ENCODE assay signal across 8 mouse cellular contexts in genomic region chr11:42067788-42068187, GRCm38 (mm10).
DNase-seq lines count a peak whose midpoint lies in the region; ATAC-seq and TF ChIP-seq lines count a peak whose summit lies in the region.

No protein-coding gene starts in this region.

- H3K27me3 ChIP-seq in kidney, adult 2 months (replicated peaks; ENCODE audit: control insufficient read depth, insufficient read depth, low read length) = no peaks in the 10 kb centered on the region
- H3K27me3 ChIP-seq in stomach, postnatal 0 days (ENCODE audit: control insufficient read depth, insufficient read depth, low read length) = no peaks in the 10 kb centered on the region

- TF ChIP-seq EP300 in stomach, postnatal 0 days (optimal IDR thresholded peaks at IDR 0.05) = no peak

- no peaks in the 10 kb centered on the region for H3K4me1 ChIP-seq in kidney, adult 2 months (ENCODE audit: control insufficient read depth, insufficient read depth, low read length)
- H3K4me1 ChIP-seq in stomach, postnatal 0 days (replicated peaks; ENCODE audit: control insufficient read depth, insufficient read depth) = no peaks in the 10 kb centered on the region

- H3K4me2 ChIP-seq in stomach, postnatal 0 days (replicated peaks; ENCODE audit: low read depth) = no peak overlapping the region

- DNase-seq in gastrocnemius, postnatal 10 days = peak; percentile 4
- no peak for DNase-seq in gastrocnemius, adult 18-20 months (ENCODE audit: low spot score)
- peak; percentile 11 for DNase-seq in Muller cell, postnatal 12 days (ENCODE audit: inconsistent ontology term)
- DNase-seq in embryo, embryonic 11.5 days (ENCODE audit: low read depth, low spot score) = peak; percentile 16
- DNase-seq in kidney, adult 2 months = peak; percentile 31
- DNase-seq in left cerebral cortex, postnatal 36 days (ENCODE audit: low spot score in 2 of 2) = peak; percentile 35 to 38
- peak; percentile 23 for DNase-seq in stomach, postnatal 0 days (ENCODE audit: low spot score)
- no peak for DNase-seq in lung, postnatal 36 days

- intact Hi-C loops in left cerebral cortex, postnatal 36 days (cut with DNase I) = loop anchor here (2.0 to 10.0 kb wide), 3 partner anchors 633 to 1141 kb away; no protein-coding TSS in a partner anchor

- H3K9ac ChIP-seq in stomach, postnatal 0 days (ENCODE audit: low read length) = no peak overlapping the region

- 7% methylated on average over 5 of the region's 5 CpGs for WGBS in kidney, adult 2 months
- 6% methylated on average over 5 of the region's 5 CpGs for WGBS in stomach, postnatal 0 days

- H3K9me3 ChIP-seq in stomach, postnatal 0 days (ENCODE audit: control insufficient read depth, low read length) = no peaks in the 10 kb centered on the region

- ATAC-seq in stomach, postnatal 0 days (ENCODE audit: low FRiP score, low TSS enrichment) = no peak

- H3K27ac ChIP-seq in kidney, adult 2 months (ENCODE audit: insufficient read depth, low read depth, low read length) = no peak overlapping the region
- no peak overlapping the region for H3K27ac ChIP-seq in stomach, postnatal 0 days (replicated peaks)

- no peaks in the 10 kb centered on the region for H3K36me3 ChIP-seq in kidney, adult 2 months (ENCODE audit: control insufficient read depth, insufficient read depth, low read length)
- no peaks in the 10 kb centered on the region for H3K36me3 ChIP-seq in stomach, postnatal 0 days (ENCODE audit: control insufficient read depth, insufficient read depth, low read length)

- H3K4me3 ChIP-seq in kidney, adult 2 months (ENCODE audit: insufficient read depth, low read depth, low read length) = no peak overlapping the region
- H3K4me3 ChIP-seq in stomach, postnatal 0 days (ENCODE audit: low read depth, low read length) = no peak overlapping the region

- no peak for TF ChIP-seq POLR2A in kidney, adult 2 months (IDR thresholded peaks at IDR 0.05; ENCODE audit: low read depth, low read length)

- TF ChIP-seq CTCF in kidney, adult 2 months (conservative IDR thresholded peaks at IDR 0.05; ENCODE audit: insufficient read depth, insufficient read length, low read depth, low read length) = peak; percentile 47
- peak; percentile 74 for TF ChIP-seq CTCF in stomach, postnatal 0 days (IDR thresholded peaks at IDR 0.05; ENCODE audit: low read depth)

Comparison
In these comparisons a context has a peak if more than half of its experiments do, and no peak if none do; other contexts are left out.
1. DNase-seq: peak in gastrocnemius, postnatal 10 days (single experiment), Muller cell, postnatal 12 days (single experiment), embryo, embryonic 11.5 days (single experiment), kidney, adult 2 months (single experiment), left cerebral cortex, postnatal 36 days (2 of 2) and stomach, postnatal 0 days (single experiment); none in gastrocnemius, adult 18-20 months (single experiment) and lung, postnatal 36 days (single experiment).